Mouse (Mus musculus) C2C12 (cell line): Measurements from ENCODE around the gene Immp2l.

Source experiments
- CEBPB ChIP-seq: IDR thresholded peaks from one replicate; pipeline ENCODE4 v1.6.1; 2011; ENCODE audit warnings: low read depth, mild to moderate bottlenecking, control low read depth, moderate library complexity
- CTCF ChIP-seq: IDR thresholded peaks from one replicate; pipeline ENCODE4 v1.5.1; 2011; ENCODE audit not compliant: control insufficient read depth, insufficient read depth, insufficient read length
- FOSL1 ChIP-seq: IDR thresholded peaks from one replicate; pipeline ENCODE4 v1.8.0; 2011; ENCODE audit warnings: mild to moderate bottlenecking, low read length; ENCODE audit not compliant: poor library complexity, insufficient read depth, severe bottlenecking
- MAX ChIP-seq: IDR thresholded peaks from one replicate; pipeline ENCODE4 v1.6.1; 2011; ENCODE audit warnings: mild to moderate bottlenecking, control low read depth
- MYOD1 ChIP-seq: IDR thresholded peaks from one replicate; pipeline ENCODE4 v1.6.1; 2011; ENCODE audit warnings: low read depth; ENCODE audit not compliant: control insufficient read depth, insufficient read length
- MYOG ChIP-seq: IDR thresholded peaks from one replicate; pipeline ENCODE4 v1.6.1; 2011; ENCODE audit not compliant: control insufficient read depth, insufficient read length; ENCODE audit errors: extremely low read depth
- USF1 ChIP-seq: IDR thresholded peaks from one replicate; pipeline ENCODE4 v1.6.1; 2011; ENCODE audit warnings: low read depth, mild to moderate bottlenecking, control low read depth, moderate library complexity

DNA sequence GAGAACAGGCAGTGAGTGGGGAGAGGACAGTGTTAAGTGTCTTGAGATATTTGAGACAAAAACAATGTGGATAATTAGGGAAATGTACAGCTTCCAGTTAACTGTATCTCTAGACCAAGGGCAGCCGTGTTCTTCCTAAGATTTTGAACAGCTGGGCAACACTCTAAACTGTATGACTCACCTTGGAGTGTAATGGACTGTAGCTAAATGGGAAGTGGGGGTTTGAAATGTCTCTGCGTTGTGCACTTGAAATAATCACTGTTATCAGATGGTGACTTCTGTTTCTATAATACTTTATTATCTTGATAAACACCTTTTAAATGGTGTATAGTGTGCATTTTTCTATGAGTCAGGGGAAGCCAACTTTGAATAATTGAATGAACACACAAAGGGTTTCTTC is 457.6 kb downstream of the Immp2l start:
- TF ChIP-seq USF1, result no peak
- TF ChIP-seq MAX, result no peak
- TF ChIP-seq CTCF, result no peak
- TF ChIP-seq MYOD1, result no peak
- no peak for TF ChIP-seq FOSL1
- TF ChIP-seq CEBPB, result no peak
- no peak for TF ChIP-seq MYOG
